Mouse (Mus musculus): ENCODE data around the gene Antxr2. TPM values are rescaled to one million over a fixed set of nuclear protein-coding genes. Genes with fewer than 3 reads are reported as not detected.

Gene Antxr2
- polyA plus RNA-seq, 1 experiment from 2014 or later, result 26.6 TPM

DNA sequence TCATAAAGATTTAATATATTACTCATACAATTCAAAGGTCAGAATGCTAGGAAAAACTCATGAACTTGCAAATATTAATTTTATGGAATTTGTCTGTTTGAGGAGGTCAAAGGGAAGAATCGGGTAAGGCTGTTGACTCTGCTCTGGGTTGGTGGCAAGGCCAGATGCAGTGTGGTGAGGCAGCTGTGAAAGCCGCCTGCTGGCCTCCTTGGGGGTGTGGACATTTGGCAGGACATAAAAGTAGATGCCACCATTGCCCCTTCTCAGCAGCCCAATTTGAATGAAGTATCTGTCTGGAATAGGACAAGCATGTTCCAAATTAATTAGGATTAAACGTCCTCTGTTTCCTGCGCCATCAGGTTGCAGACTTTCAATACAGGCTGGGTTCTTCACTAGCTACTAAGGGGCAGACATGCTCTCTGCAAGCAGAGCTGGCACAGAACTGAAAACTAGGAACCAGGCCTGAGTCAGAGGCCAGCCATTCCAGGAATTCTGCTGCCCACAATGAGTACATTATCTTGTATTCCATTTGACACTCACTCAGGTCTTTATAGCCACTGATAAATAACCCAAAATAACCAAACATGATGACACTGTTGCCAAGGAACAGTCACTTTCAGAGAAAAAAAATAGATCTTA is 44.1 kb downstream of the Antxr2 start:
- Histone ChIP-seq H3K9me3 (replicated peaks) (no peaks in the 10 kb centered on the region), H3K4me3 (replicated peaks) (no peak overlapping the region), H3K36me3 (0 out of 2 replicates have a peak, but pooled peaks cover 3% of the 10 kb centered on the region), H3K4me2 (replicated peaks) (no peak overlapping the region), H3K9ac (no peak overlapping the region), H3K4me1 (no peaks in the 10 kb centered on the region), H3K27me3 (no peaks in the 10 kb centered on the region), H3K27ac (replicated peaks) (no peak overlapping the region)
- no peak for ATAC-seq (ENCODE audit: insufficient number of reproducible peaks, low FRiP score, low TSS enrichment, low read depth)
- 86% methylated on average over 4 of the region's 4 CpGs for WGBS

DNA sequence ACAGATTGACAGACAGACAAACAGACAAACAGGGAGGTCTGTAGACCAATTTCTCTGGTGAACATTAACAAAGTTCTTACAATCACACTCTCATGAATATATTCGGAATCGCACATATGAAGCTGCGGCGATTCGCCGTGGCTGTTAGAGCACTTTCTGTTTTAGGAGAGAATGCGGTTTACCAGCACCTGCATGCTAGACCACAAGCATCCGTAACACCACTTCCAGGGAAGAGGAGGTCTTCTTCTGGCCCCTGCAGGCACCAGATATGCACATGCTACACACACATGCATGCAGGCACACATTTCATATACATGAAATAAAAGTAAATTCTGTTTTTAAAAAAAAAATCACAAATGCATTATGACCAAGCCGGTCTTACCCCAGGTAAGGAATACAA is 47.5 kb downstream of the Antxr2 start:
- no peak for ATAC-seq (ENCODE audit: insufficient number of reproducible peaks, low FRiP score, low TSS enrichment, low read depth)
- Histone ChIP-seq H3K36me3 (0 out of 2 replicates have a peak, but pooled peaks cover 2% of the 10 kb centered on the region), H3K9ac (no peak overlapping the region), H3K27me3 (no peaks in the 10 kb centered on the region), H3K27ac (replicated peaks) (no peak overlapping the region), H3K4me2 (replicated peaks) (no peak overlapping the region), H3K9me3 (replicated peaks) (no peaks in the 10 kb centered on the region), H3K4me1 (no peaks in the 10 kb centered on the region), H3K4me3 (replicated peaks) (no peak overlapping the region)
- WGBS, result 92% methylated on average over 9 of the region's 9 CpGs

DNA sequence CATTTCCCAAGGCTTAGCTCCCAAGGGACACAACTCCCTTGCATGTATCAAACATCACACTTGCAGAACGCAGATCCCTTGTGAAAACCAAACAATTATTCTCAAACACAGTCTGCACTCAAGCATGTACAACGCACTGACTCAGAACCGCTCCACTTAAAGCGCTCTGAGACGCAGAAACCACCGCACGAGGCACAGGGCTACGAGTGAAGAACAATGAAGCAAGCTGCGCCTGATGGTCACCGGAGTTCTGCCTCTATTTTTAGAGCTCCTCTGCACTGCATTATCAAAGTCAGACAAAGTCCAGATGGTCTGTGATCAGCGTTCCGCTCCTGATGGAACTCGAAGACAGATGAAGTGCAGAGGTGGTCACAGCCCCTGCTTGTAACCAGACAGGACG is 50.4 kb downstream of the Antxr2 start:
- no peaks in the 10 kb centered on the region for H3K9me3 ChIP-seq (replicated peaks)
- H3K4me2 ChIP-seq (replicated peaks), result no peak overlapping the region
- ATAC-seq (ENCODE audit: insufficient number of reproducible peaks, low FRiP score, low TSS enrichment, low read depth), result no peak
- H3K9ac ChIP-seq, result no peak overlapping the region
- H3K4me1 ChIP-seq, result no peaks in the 10 kb centered on the region
- H3K27ac ChIP-seq (replicated peaks), result no peak overlapping the region
- no peak overlapping the region for H3K4me3 ChIP-seq (replicated peaks)
- 45% methylated on average over 14 of the region's 14 CpGs for WGBS
- H3K27me3 ChIP-seq, result no peaks in the 10 kb centered on the region
- no peaks in the 10 kb centered on the region for H3K36me3 ChIP-seq

DNA sequence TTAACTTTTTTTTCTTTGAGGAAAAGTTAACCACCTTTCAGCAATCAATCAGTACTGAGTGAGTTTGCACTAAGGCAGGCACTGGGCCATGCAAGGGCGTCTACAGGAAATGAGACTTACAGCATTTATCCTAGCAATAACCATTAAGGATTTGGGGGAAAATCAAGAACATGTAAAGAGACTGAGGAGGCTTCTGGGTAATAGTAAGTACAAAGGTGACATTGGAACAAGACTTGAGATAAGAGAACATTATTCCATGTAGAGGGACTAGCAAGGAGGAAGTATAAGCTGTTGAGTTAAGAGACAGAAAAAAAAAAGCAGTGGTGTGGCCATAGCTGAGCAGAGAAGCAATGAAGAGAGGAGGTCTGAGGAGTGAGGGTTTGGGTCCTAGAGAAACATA is 57.5 kb downstream of the Antxr2 start:
- H3K36me3 ChIP-seq, result no peaks in the 10 kb centered on the region

DNA sequence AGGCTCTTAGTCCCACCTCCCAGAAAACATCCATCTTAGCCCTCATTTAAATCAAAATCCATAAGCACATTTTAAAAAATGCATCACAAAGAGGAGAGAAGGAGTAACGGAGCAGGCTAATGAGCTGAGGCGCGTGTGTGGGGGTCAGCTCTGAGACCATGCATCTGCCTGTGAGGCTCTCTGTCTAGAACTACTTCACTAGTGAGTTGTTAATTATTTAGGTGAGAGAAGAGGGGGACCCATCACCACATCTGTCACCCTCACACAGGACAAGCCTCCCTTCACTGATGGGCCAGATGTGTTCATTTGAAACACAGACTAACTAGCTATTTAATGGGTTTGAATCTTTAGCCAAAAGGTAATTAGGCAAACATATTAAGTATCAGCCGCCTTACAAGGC is 58.8 kb downstream of the Antxr2 start:
- Histone ChIP-seq H3K9ac (no peak overlapping the region), H3K9me3 (replicated peaks) (no peaks in the 10 kb centered on the region), H3K4me3 (replicated peaks) (no peak overlapping the region), H3K27ac (replicated peaks) (no peak overlapping the region), H3K36me3 (no peaks in the 10 kb centered on the region), H3K4me1 (no peaks in the 10 kb centered on the region), H3K4me2 (replicated peaks) (no peak overlapping the region), H3K27me3 (no peaks in the 10 kb centered on the region)
- 88% methylated on average over 4 of the region's 4 CpGs for WGBS
- no peak for ATAC-seq (ENCODE audit: insufficient number of reproducible peaks, low FRiP score, low TSS enrichment, low read depth)

More for the DNA sequence above, 57.5 kb downstream of the Antxr2 start:
- ATAC-seq (ENCODE audit: insufficient number of reproducible peaks, low FRiP score, low TSS enrichment, low read depth), result no peak
- 76% methylated on average over 1 of the region's 1 CpGs for WGBS
- Histone ChIP-seq H3K4me2 (replicated peaks) (no peak overlapping the region), H3K4me3 (replicated peaks) (no peak overlapping the region), H3K27me3 (no peaks in the 10 kb centered on the region), H3K4me1 (no peaks in the 10 kb centered on the region), H3K27ac (replicated peaks) (no peak overlapping the region), H3K9ac (no peak overlapping the region), H3K9me3 (replicated peaks) (no peaks in the 10 kb centered on the region)

DNA sequence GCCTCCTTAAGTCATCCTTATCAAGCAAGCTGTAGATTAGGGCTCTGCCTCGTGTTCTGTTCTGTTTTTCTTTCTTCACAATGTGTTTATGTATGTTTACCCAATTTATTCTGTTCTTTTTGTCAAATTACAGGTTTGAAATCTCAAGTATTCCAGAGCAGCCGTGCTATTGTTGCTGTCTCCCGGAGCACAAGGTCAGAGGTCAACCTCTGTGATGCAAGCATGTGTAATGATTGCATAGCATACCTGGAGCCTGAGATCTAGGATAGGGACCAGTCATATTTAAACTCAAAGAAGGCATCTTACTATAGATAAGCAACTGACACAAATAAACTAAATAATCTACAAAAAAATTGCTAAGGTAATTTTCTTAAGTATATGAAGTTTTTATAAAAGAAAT is 59.6 kb downstream of the Antxr2 start:
- no peaks in the 10 kb centered on the region for H3K36me3 ChIP-seq
- no peak overlapping the region for H3K4me3 ChIP-seq (replicated peaks)
- no peaks in the 10 kb centered on the region for H3K27me3 ChIP-seq
- no peak for ATAC-seq (ENCODE audit: insufficient number of reproducible peaks, low FRiP score, low TSS enrichment, low read depth)
- 45% methylated on average over 3 of the region's 3 CpGs for WGBS
- H3K27ac ChIP-seq (replicated peaks), result no peak overlapping the region
- no peaks in the 10 kb centered on the region for H3K9me3 ChIP-seq (replicated peaks)
- no peaks in the 10 kb centered on the region for H3K4me1 ChIP-seq
- H3K9ac ChIP-seq, result no peak overlapping the region
- H3K4me2 ChIP-seq (replicated peaks), result no peak overlapping the region

DNA sequence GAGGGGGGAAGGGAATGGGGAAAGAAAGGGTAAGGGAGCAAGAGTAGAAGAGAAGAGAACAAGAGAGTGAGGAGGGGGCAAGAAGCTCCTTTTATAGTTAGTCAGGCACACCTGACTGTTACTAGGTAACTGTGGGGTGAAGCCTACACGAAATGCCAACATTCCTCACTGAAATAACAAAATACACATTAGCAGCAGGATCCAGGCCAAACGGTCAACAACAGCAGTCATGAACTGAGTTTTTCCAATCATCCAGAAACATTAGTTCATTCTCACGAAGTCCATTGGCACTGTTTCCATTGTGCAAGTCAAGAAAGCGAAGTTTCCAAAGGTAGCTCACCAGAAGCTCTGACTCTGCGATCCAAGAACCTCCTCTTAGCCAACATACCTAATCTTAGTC is 63.8 kb downstream of the Antxr2 start:
- H3K27me3 ChIP-seq, result no peaks in the 10 kb centered on the region
- H3K9me3 ChIP-seq (replicated peaks), result no peaks in the 10 kb centered on the region
- 82% methylated on average over 5 of the region's 5 CpGs for WGBS
- no peak overlapping the region for H3K27ac ChIP-seq (replicated peaks)
- ATAC-seq (ENCODE audit: insufficient number of reproducible peaks, low FRiP score, low TSS enrichment, low read depth), result no peak
- no peak overlapping the region for H3K4me2 ChIP-seq (replicated peaks)
- no peak overlapping the region for H3K4me3 ChIP-seq (replicated peaks)
- H3K4me1 ChIP-seq, result no peaks in the 10 kb centered on the region
- peaks cover under 1% of the 10 kb centered on the region; the same call in 1 of the 2 replicates for H3K36me3 ChIP-seq
- no peak overlapping the region for H3K9ac ChIP-seq

DNA sequence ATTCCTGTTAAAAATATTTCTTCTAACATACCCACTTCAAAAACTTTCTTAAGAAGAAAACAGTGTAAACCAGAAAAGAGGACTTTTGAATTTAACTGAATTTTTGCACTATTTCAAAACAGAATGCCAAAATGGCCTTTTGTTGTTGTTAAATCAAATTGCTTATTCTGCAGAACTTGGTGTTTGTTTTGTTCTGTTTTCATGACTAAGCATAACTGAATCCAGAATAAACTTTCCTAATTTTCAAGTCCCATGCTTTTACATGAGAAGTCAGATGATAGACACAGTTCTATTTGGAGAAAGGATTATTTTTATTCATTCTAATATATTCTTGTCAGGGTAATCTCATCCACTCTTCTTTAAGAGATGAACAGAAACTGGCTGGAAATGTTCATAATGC is 64.7 kb downstream of the Antxr2 start:
- no peak overlapping the region for H3K4me2 ChIP-seq (replicated peaks)
- H3K36me3 ChIP-seq, result peaks cover 7% of the 10 kb centered on the region; the same call in 1 of the 2 replicates
- H3K4me3 ChIP-seq (replicated peaks), result no peak overlapping the region
- no peak overlapping the region for H3K27ac ChIP-seq (replicated peaks)
- ATAC-seq (ENCODE audit: insufficient number of reproducible peaks, low FRiP score, low TSS enrichment, low read depth), result no peak
- H3K9ac ChIP-seq, result no peak overlapping the region
- no peaks in the 10 kb centered on the region for H3K27me3 ChIP-seq
- no peaks in the 10 kb centered on the region for H3K9me3 ChIP-seq (replicated peaks)
- no peaks in the 10 kb centered on the region for H3K4me1 ChIP-seq

DNA sequence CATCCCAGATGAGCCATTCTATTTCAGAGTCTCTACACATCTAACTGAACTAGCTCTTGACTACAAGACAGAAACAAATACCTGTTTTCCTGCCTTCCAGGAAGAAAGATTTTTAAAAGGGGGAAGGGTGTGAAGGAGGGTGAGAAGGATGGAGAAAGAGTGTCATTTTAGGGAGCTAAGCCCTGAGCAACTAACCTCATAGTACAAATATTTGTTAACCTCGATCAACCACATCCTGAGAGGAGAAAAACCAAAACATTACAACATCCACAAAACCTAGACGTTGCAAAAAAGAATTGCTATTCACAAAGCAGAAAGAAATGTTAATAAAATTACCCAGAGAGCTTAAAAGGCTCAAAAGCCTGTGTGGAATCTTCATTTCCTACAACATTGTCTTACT is 66.4 kb downstream of the Antxr2 start:
- Histone ChIP-seq H3K4me3 (replicated peaks) (no peak overlapping the region), H3K27ac (replicated peaks) (no peak overlapping the region), H3K9ac (no peak overlapping the region), H3K4me2 (replicated peaks) (no peak overlapping the region), H3K36me3 (peaks cover 11% of the 10 kb centered on the region; the same call in 1 of the 2 replicates), H3K4me1 (no peaks in the 10 kb centered on the region), H3K27me3 (no peaks in the 10 kb centered on the region), H3K9me3 (replicated peaks) (no peaks in the 10 kb centered on the region)
- WGBS, result 69% methylated on average over 2 of the region's 2 CpGs
- ATAC-seq (ENCODE audit: insufficient number of reproducible peaks, low FRiP score, low TSS enrichment, low read depth), result no peak

DNA sequence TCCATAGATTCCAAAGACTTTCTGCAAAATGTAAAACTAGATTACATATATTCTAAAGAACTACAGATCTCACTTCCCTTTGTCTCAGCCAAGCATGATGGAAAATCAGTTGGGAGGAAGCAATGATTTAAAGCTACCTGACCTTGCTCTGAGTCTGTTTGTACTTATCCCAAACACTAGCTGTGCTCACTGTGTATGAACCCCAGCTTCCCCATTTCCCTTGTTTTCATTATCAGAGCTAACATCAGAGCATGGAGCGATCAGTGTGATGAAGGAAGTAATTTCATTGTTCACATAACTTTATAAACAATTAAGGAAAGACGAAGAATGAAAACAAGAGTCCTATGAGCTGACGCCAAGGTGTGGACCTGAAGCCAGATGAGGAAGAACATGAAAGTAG is 68.3 kb downstream of the Antxr2 start:
- Histone ChIP-seq H3K9me3 (replicated peaks) (no peaks in the 10 kb centered on the region), H3K9ac (no peak overlapping the region), H3K27ac (replicated peaks) (no peak overlapping the region), H3K4me1 (no peaks in the 10 kb centered on the region), H3K4me2 (replicated peaks) (no peak overlapping the region), H3K36me3 (peaks cover 11% of the 10 kb centered on the region; the same call in 1 of the 2 replicates), H3K27me3 (no peaks in the 10 kb centered on the region), H3K4me3 (replicated peaks) (no peak overlapping the region)
- 87% methylated on average over 3 of the region's 3 CpGs for WGBS
- ATAC-seq (ENCODE audit: insufficient number of reproducible peaks, low FRiP score, low TSS enrichment, low read depth), result no peak

DNA sequence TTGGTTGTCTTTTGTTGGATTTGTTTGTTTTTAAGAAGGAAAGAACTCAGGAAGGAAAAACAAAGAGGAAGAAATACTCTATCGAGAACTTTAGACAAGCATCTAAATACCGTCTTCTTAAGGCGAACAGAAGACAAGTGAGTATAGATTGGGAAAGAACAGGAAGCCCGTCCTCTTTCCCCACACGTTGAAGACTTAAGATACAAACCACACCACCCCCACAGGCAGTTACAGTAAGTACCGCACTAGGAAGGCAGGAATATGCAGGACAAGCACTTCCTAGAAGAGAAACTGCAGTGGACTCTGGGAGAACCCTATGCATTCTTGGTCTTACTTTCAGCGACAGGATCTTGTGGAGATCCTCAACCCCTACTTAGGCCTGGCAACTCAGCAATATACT is 69.1 kb downstream of the Antxr2 start:
- Histone ChIP-seq H3K27me3 (no peaks in the 10 kb centered on the region), H3K36me3 (peaks cover 11% of the 10 kb centered on the region; the same call in 1 of the 2 replicates), H3K4me1 (no peaks in the 10 kb centered on the region), H3K4me2 (replicated peaks) (no peak overlapping the region), H3K27ac (replicated peaks) (no peak overlapping the region), H3K4me3 (replicated peaks) (no peak overlapping the region), H3K9me3 (replicated peaks) (no peaks in the 10 kb centered on the region), H3K9ac (no peak overlapping the region)
- no peak for ATAC-seq (ENCODE audit: insufficient number of reproducible peaks, low FRiP score, low TSS enrichment, low read depth)
- WGBS, result 87% methylated on average over 7 of the region's 7 CpGs

DNA sequence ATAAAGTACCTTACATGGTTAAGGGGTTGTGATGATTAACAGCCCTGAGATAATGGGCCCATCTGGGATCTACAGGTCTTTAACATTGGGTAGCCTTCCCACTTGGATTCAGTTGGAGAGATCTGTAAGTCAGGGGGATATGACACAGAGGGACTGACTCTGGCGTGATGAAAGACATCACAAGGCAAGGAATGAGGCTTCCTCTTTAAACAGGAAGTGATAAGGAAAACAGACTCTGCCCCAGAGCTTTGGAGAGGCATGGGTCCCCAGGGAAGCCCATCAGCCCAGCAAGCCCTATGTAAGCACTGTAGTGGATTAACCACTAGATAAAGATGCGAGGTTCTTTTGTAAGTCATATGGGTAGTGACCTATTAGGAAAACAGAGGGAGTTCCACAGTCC is 71.2 kb downstream of the Antxr2 start:
- Histone ChIP-seq H3K4me2 (replicated peaks) (no peak overlapping the region), H3K27ac (replicated peaks) (no peak overlapping the region), H3K9me3 (replicated peaks) (no peaks in the 10 kb centered on the region), H3K4me1 (no peaks in the 10 kb centered on the region), H3K4me3 (replicated peaks) (no peak overlapping the region), H3K9ac (no peak overlapping the region), H3K27me3 (no peaks in the 10 kb centered on the region), H3K36me3 (peaks cover 11% of the 10 kb centered on the region; the same call in 1 of the 2 replicates)
- WGBS, result 83% methylated on average over 2 of the region's 2 CpGs
- ATAC-seq (ENCODE audit: insufficient number of reproducible peaks, low FRiP score, low TSS enrichment, low read depth), result no peak

All from embryonic facial prominence, embryonic 15.5 days (tissue).